Mouse (Mus musculus): ENCODE results near the gene Pank3. TPM values are rescaled to one million over a fixed set of nuclear protein-coding genes. Genes with fewer than 3 reads are reported as not detected.

Gene Pank3
- polyA plus RNA-seq, 1 experiment from 2014 or later: 22.7 TPM

GRCm38 (mm10) chr11:35755546-35755945 lies 13.7 kb upstream of the Pank3 start:
- Histone ChIP-seq H3K36me3 (ENCODE audit: poor library complexity, severe bottlenecking) (no peaks in the 10 kb centered on the region), H3K27me3 (no peaks in the 10 kb centered on the region), H3K9me3 (replicated peaks) (no peaks in the 10 kb centered on the region), H3K9ac (no peak overlapping the region), H3K4me2 (no peak overlapping the region), H3K4me3 (no peak overlapping the region), H3K27ac (no peak overlapping the region), H3K4me1 (no peaks in the 10 kb centered on the region)
- WGBS: 32% methylated on average over 6 of the region's 6 CpGs
- no peak for ATAC-seq

- Histone ChIP-seq H3K9me3 (replicated peaks) (no peaks in the 10 kb centered on the region), H3K9ac (no peak overlapping the region), H3K27ac (no peak overlapping the region), H3K36me3 (ENCODE audit: poor library complexity, severe bottlenecking) (no peaks in the 10 kb centered on the region), H3K4me1 (no peaks in the 10 kb centered on the region), H3K4me2 (no peak overlapping the region), H3K27me3 (no peaks in the 10 kb centered on the region), H3K4me3 (no peak overlapping the region)
- 91% methylated on average over 11 of the region's 11 CpGs for WGBS
- ATAC-seq: no peak
Observed at GRCm38 (mm10) chr11:35756411-35757303, 12.6 kb upstream of the Pank3 start.

- WGBS: 89% methylated on average over 7 of the region's 7 CpGs
- ATAC-seq: no peak
- no peak overlapping the region for H3K9ac ChIP-seq
- H3K4me2 ChIP-seq: no peak overlapping the region
- no peaks in the 10 kb centered on the region for H3K4me1 ChIP-seq
- H3K36me3 ChIP-seq (ENCODE audit: poor library complexity, severe bottlenecking): no peaks in the 10 kb centered on the region
- no peak overlapping the region for H3K4me3 ChIP-seq
- no peaks in the 10 kb centered on the region for H3K27me3 ChIP-seq
- H3K9me3 ChIP-seq (replicated peaks): no peaks in the 10 kb centered on the region
- no peak overlapping the region for H3K27ac ChIP-seq
Observed at GRCm38 (mm10) chr11:35760001-35760626, 9.2 kb upstream of the Pank3 start.

GRCm38 (mm10) chr11:35760627-35761003 lies 8.7 kb upstream of the Pank3 start:
- WGBS: 94% methylated on average over 4 of the region's 4 CpGs
- H3K4me2 ChIP-seq: no peak overlapping the region
- no peak overlapping the region for H3K4me3 ChIP-seq
- H3K27ac ChIP-seq: no peak overlapping the region
- no peaks in the 10 kb centered on the region for H3K36me3 ChIP-seq (ENCODE audit: poor library complexity, severe bottlenecking)
- H3K9ac ChIP-seq: no peak overlapping the region
- no peaks in the 10 kb centered on the region for H3K27me3 ChIP-seq
- no peak for ATAC-seq
- H3K4me1 ChIP-seq: no peaks in the 10 kb centered on the region
- H3K9me3 ChIP-seq (replicated peaks): no peaks in the 10 kb centered on the region

GRCm38 (mm10) chr11:35766845-35767244 lies 2.4 kb upstream of the Pank3 start:
- 92% methylated on average over 5 of the region's 5 CpGs for WGBS
- Histone ChIP-seq H3K4me1 (peaks cover 15% of the 10 kb centered on the region), H3K27me3 (no peaks in the 10 kb centered on the region), H3K4me3 (no peak overlapping the region), H3K9me3 (replicated peaks) (no peaks in the 10 kb centered on the region), H3K36me3 (ENCODE audit: poor library complexity, severe bottlenecking) (no peaks in the 10 kb centered on the region), H3K27ac (no peak overlapping the region), H3K9ac (no peak overlapping the region), H3K4me2 (no peak overlapping the region)
- no peak for ATAC-seq

- Histone ChIP-seq H3K27ac (peak overlapping the region; percentile 91), H3K4me2 (peak overlapping the region; percentile 74), H3K4me1 (peaks cover 17% of the 10 kb centered on the region), H3K4me3 (peak overlapping the region; percentile 92), H3K27me3 (no peaks in the 10 kb centered on the region), H3K9ac (peak overlapping the region; percentile 97), H3K36me3 (ENCODE audit: poor library complexity, severe bottlenecking) (peaks cover 6% of the 10 kb centered on the region; the same call in 1 of the 2 replicates), H3K9me3 (replicated peaks) (no peaks in the 10 kb centered on the region)
- WGBS: under 1% methylated on average over 34 of the region's 41 CpGs
- peak; percentile 86 for ATAC-seq
Observed at GRCm38 (mm10) chr11:35769746-35770437, 608 bp downstream of the Pank3 start.

- peaks cover 6% of the 10 kb centered on the region; the same call in 1 of the 2 replicates for H3K36me3 ChIP-seq (ENCODE audit: poor library complexity, severe bottlenecking)
- H3K27me3 ChIP-seq: no peaks in the 10 kb centered on the region
- peak overlapping the region; percentile 74 for H3K4me2 ChIP-seq
- 71% methylated on average over 9 of the region's 9 CpGs for WGBS
- no peak overlapping the region for H3K27ac ChIP-seq
- H3K4me1 ChIP-seq: peaks cover 17% of the 10 kb centered on the region
- peak overlapping the region; percentile 92 for H3K4me3 ChIP-seq
- ATAC-seq: no peak
- H3K9ac ChIP-seq: peak overlapping the region; percentile 97
- H3K9me3 ChIP-seq (replicated peaks): no peaks in the 10 kb centered on the region
Observed at GRCm38 (mm10) chr11:35770741-35771504, 1.6 kb downstream of the Pank3 start.

GRCm38 (mm10) chr11:35775606-35776005 lies 6.3 kb downstream of the Pank3 start:
- Histone ChIP-seq H3K4me3 (no peak overlapping the region), H3K36me3 (ENCODE audit: poor library complexity, severe bottlenecking) (peaks cover 46% of the 10 kb centered on the region), H3K9me3 (replicated peaks) (no peaks in the 10 kb centered on the region), H3K9ac (no peak overlapping the region), H3K27me3 (no peaks in the 10 kb centered on the region), H3K4me2 (no peak overlapping the region), H3K27ac (no peak overlapping the region), H3K4me1 (peaks cover 14% of the 10 kb centered on the region)
- WGBS: 93% methylated on average over 3 of the region's 3 CpGs
- no peak for ATAC-seq

- peaks cover 6% of the 10 kb centered on the region for H3K4me1 ChIP-seq
- no peak overlapping the region for H3K9ac ChIP-seq
- WGBS: 95% methylated on average over 3 of the region's 3 CpGs
- H3K9me3 ChIP-seq (replicated peaks): no peaks in the 10 kb centered on the region
- H3K27ac ChIP-seq: no peak overlapping the region
- no peak for ATAC-seq
- H3K27me3 ChIP-seq: no peaks in the 10 kb centered on the region
- H3K4me2 ChIP-seq: no peak overlapping the region
- peaks cover 47% of the 10 kb centered on the region for H3K36me3 ChIP-seq (ENCODE audit: poor library complexity, severe bottlenecking)
- H3K4me3 ChIP-seq: no peak overlapping the region
Observed at GRCm38 (mm10) chr11:35776452-35776851, 7.2 kb downstream of the Pank3 start.

GRCm38 (mm10) chr11:35780336-35780735 lies 11.1 kb downstream of the Pank3 start:
- H3K4me1 ChIP-seq: no peaks in the 10 kb centered on the region
- H3K36me3 ChIP-seq (ENCODE audit: poor library complexity, severe bottlenecking): peaks cover 81% of the 10 kb centered on the region
- no peak overlapping the region for H3K4me3 ChIP-seq
- H3K27me3 ChIP-seq: no peaks in the 10 kb centered on the region
- no peak overlapping the region for H3K27ac ChIP-seq
- H3K9ac ChIP-seq: no peak overlapping the region
- WGBS: 76% methylated on average over 3 of the region's 3 CpGs
- H3K9me3 ChIP-seq (replicated peaks): no peaks in the 10 kb centered on the region
- no peak overlapping the region for H3K4me2 ChIP-seq
- no peak for ATAC-seq

GRCm38 (mm10) chr11:35782444-35782843 lies 13.2 kb downstream of the Pank3 start:
- peaks cover 73% of the 10 kb centered on the region for H3K36me3 ChIP-seq (ENCODE audit: poor library complexity, severe bottlenecking)
- ATAC-seq: no peak
- no peaks in the 10 kb centered on the region for H3K9me3 ChIP-seq (replicated peaks)
- H3K4me3 ChIP-seq: no peak overlapping the region
- no peak overlapping the region for H3K9ac ChIP-seq
- H3K27ac ChIP-seq: no peak overlapping the region
- H3K4me1 ChIP-seq: no peaks in the 10 kb centered on the region
- H3K4me2 ChIP-seq: no peak overlapping the region
- H3K27me3 ChIP-seq: no peaks in the 10 kb centered on the region
- 97% methylated on average over 3 of the region's 3 CpGs for WGBS
